In genomic region chr5:27075131-27075591, GRCm38 (mm10) we compare ENCODE assay signal across 9 mouse cellular contexts.
A peak's percentile ranks its signal among the peaks of the same experiment; 100 is the strongest.
DNase-seq lines count a peak whose midpoint lies in the region; ATAC-seq lines count a peak whose summit lies in the region.
"Had no signal": no experiment of that assay in that cellular context is flagged by ENCODE, and none has a peak within 500 bp of the region (broad histone marks: within the 10 kb centered on the region; RNA-seq: fewer than 3 reads in every experiment).

No protein-coding gene starts in this region.

- H3K4me3 ChIP-seq in midbrain, embryonic 13.5 days (replicated peaks) = no peak overlapping the region
- H3K4me3 ChIP-seq: heart, embryonic 15.5 days had no signal

- no peak overlapping the region for H3K9ac ChIP-seq in midbrain, embryonic 13.5 days (replicated peaks)
- H3K9ac ChIP-seq: heart, embryonic 15.5 days had no signal

- peaks cover 7% of the 10 kb centered on the region; the same call in 1 of the 2 replicates for H3K4me1 ChIP-seq in midbrain, embryonic 13.5 days (replicated peaks)
- H3K4me1 ChIP-seq: heart, embryonic 15.5 days had no signal

- H3K27ac ChIP-seq in midbrain, embryonic 13.5 days = no peak overlapping the region
- H3K27ac ChIP-seq: heart, embryonic 15.5 days had no signal

- intact Hi-C loops in gastrocnemius, postnatal 36 days (cut with DNase I) = loop anchor here (5.0 kb wide), 1 partner anchor 342 kb away; no protein-coding TSS in a partner anchor

- no peaks in the 10 kb centered on the region for H3K27me3 ChIP-seq in midbrain, embryonic 13.5 days
- H3K27me3 ChIP-seq: heart, embryonic 15.5 days had no signal

- no peaks in the 10 kb centered on the region for H3K36me3 ChIP-seq in midbrain, embryonic 13.5 days
- H3K36me3 ChIP-seq: heart, embryonic 15.5 days had no signal

- no peak overlapping the region for H3K4me2 ChIP-seq in midbrain, embryonic 13.5 days (replicated peaks)
- H3K4me2 ChIP-seq: heart, embryonic 15.5 days had no signal

- H3K9me3 ChIP-seq in midbrain, embryonic 13.5 days = no peaks in the 10 kb centered on the region
- H3K9me3 ChIP-seq: heart, embryonic 15.5 days had no signal

- ATAC-seq in midbrain, embryonic 13.5 days = peak; percentile 76

- peak; percentile 19 for DNase-seq in gastrocnemius, postnatal 10 days
- DNase-seq in gastrocnemius, postnatal 36 days = no peak
- DNase-seq in adrenal gland, adult 18-20 months (ENCODE audit: low spot score in 2 of 2) = peak; percentile 43 to 48
- peak; percentile 80 for DNase-seq in embryo, embryonic 10.5 days (ENCODE audit: low spot score)
- DNase-seq in heart, postnatal 4 days = peak; percentile 47
- DNase-seq in layer of hippocampus, postnatal 36 days = peak; percentile 60 to 77
- DNase-seq in testis, postnatal 10 days (ENCODE audit: low spot score) = peak; percentile 57

- 26% methylated on average over 8 of the region's 8 CpGs for WGBS in midbrain, embryonic 13.5 days

Comparison
In these comparisons a context has a peak if more than half of its experiments do, and no peak if none do; other contexts are left out.
1. DNase-seq: peak in gastrocnemius, postnatal 10 days (single experiment), adrenal gland, adult 18-20 months (2 of 2), embryo, embryonic 10.5 days (single experiment), heart, postnatal 4 days (single experiment), layer of hippocampus, postnatal 36 days (2 of 2) and testis, postnatal 10 days (single experiment); none in gastrocnemius, postnatal 36 days (0 of 2).